Mouse (Mus musculus) liver, postnatal 0 days (tissue): ENCODE data around the gene Mosmo. TPM values are rescaled to one million over a fixed set of nuclear protein-coding genes. Genes with fewer than 3 reads are reported as not detected.

Experiments
- ATAC-seq: fragments of 200-750 bp; cut with Nextera tagmentation; 2 replicates; pipeline ENCODE4 v1.8.0; 2017; ENCODE audit warnings: mild to moderate bottlenecking, moderate library complexity
- DNase-seq: peaks from one replicate; pipeline ENCODE4 v3.0.0-alpha.2; 2016
- H3K27ac ChIP-seq: fragments of 300-500 bp; sonication (generic); 2 replicates; pipeline ENCODE4 v1.5.1; 2014; ENCODE audit warnings: antibody characterized with exemption, moderate library complexity, mild to moderate bottlenecking, low read depth
- H3K27me3 ChIP-seq: fragments of 300-500 bp; sonication (generic); 2 replicates; pipeline ENCODE4 v1.6.1; 2014; ENCODE audit warnings: low read length, control low read depth, mixed read lengths; ENCODE audit not compliant: insufficient read depth
- H3K36me3 ChIP-seq: fragments of 300-500 bp; sonication (generic); replicated peaks from 2 replicates; pipeline ENCODE4 v1.6.1; 2014; ENCODE audit warnings: mild to moderate bottlenecking, control low read depth, low read length, moderate library complexity, mixed read lengths; ENCODE audit not compliant: insufficient read depth
- H3K4me1 ChIP-seq: fragments of 300-500 bp; sonication (generic); 2 replicates; pipeline ENCODE4 v1.6.1; 2014; ENCODE audit warnings: antibody characterized with exemption, mild to moderate bottlenecking, control low read depth; ENCODE audit not compliant: insufficient read depth
- H3K4me2 ChIP-seq: fragments of 300-500 bp; sonication (generic); 2 replicates; pipeline ENCODE4 v1.6.1; 2014; ENCODE audit warnings: low read depth, mild to moderate bottlenecking, low read length, moderate library complexity, mixed read lengths
- H3K4me3 ChIP-seq: fragments of 300-500 bp; sonication (generic); 2 replicates; pipeline ENCODE4 v1.5.1; 2014; ENCODE audit warnings: low read depth, low read length
- H3K9ac ChIP-seq: fragments of 300-500 bp; sonication (generic); replicated peaks from 2 replicates; pipeline ENCODE4 v1.6.1; 2014; ENCODE audit warnings: mild to moderate bottlenecking, moderate library complexity
- H3K9me3 ChIP-seq: fragments of 300-500 bp; sonication (generic); 2 replicates; pipeline ENCODE4 v1.6.1; 2016; ENCODE audit warnings: mild to moderate bottlenecking, control low read depth, low read length, mixed read lengths
- CTCF ChIP-seq: sonication (generic); IDR thresholded peaks from 2 replicates; pipeline ENCODE4 v1.5.1; 2016; ENCODE audit warnings: antibody characterized with exemption, low read depth
- EP300 ChIP-seq: IDR thresholded peaks from 2 replicates; pipeline ENCODE4 v1.6.1; 2016; ENCODE audit warnings: antibody characterized with exemption, low read depth, mild to moderate bottlenecking
- WGBS: fragments of 180-500 bp; shearing (Covaris S2); extraction: QIAGEN DNeasy Blood & Tissue Kit; methylation state at CpG from one replicate; pipeline ENCODE4 v1.1.7; 2014; ENCODE audit not compliant: insufficient replicate concordance; 5-methylcytosine and 5-hydroxymethylcytosine counted together
- polyA plus RNA-seq: library from polyadenylated mRNA; unstranded; fragments of >200 nt; fragmentation: Nextera tagmentation; extraction: Ambion mirVana; gene quantifications from 2 replicates; pipeline ENCODE4 v1.2.1, GENCODE M21; 2015

Gene Mosmo
- polyA plus RNA-seq, 1 experiment from 2014 or later = 4.9 TPM

- 33% methylated on average over 2 of the region's 2 CpGs for WGBS
- TF ChIP-seq CTCF (no peak), EP300 (peak; percentile 30; the same call in 1 of the 2 replicates)
- Histone ChIP-seq H3K4me3 (no peak overlapping the region), H3K27ac (no peak overlapping the region), H3K4me1 (no peaks in the 10 kb centered on the region), H3K36me3 (no peaks in the 10 kb centered on the region), H3K4me2 (no peak overlapping the region), H3K9ac (no peak overlapping the region), H3K9me3 (no peaks in the 10 kb centered on the region), H3K27me3 (no peaks in the 10 kb centered on the region)
- ATAC-seq (peak; percentile 47; the same call in 1 of the 2 replicates), DNase-seq (no peak)
Observed at GRCm38 (mm10) chr7:120778012-120778411, 100.6 kb downstream of the Mosmo start.

Other genes with a start within 250 kb of the Mosmo start
- gene Uqcrc2, start 42.4 kb upstream of the Mosmo start, polyA plus RNA-seq = 152 and 155 TPM in 2 replicates
- 0.09 and 0.21 TPM in 2 replicates for gene Pdzd9, start 7.3 kb upstream of the Mosmo start, polyA plus RNA-seq
- gene Vwa3a, start 61.7 kb downstream of the Mosmo start, polyA plus RNA-seq = 0.04 and 0.12 TPM in 2 replicates
- not detected in 2 replicates for gene Gm5737, start 134.7 kb downstream of the Mosmo start, polyA plus RNA-seq
- gene Eef2k, start 165.2 kb downstream of the Mosmo start, polyA plus RNA-seq = 14.4 and 19.5 TPM in 2 replicates
- gene Polr3e, start 240.1 kb downstream of the Mosmo start, polyA plus RNA-seq = 8.5 and 9.3 TPM in 2 replicates